Mouse (Mus musculus): ENCODE measurements around the gene Jarid2.

- TF ChIP-seq CTCF (IDR thresholded peaks at IDR 0.05; ENCODE audit: low read depth) = no peak
- TF ChIP-seq EP300 (optimal IDR thresholded peaks at IDR 0.05) = no peak
Observed at GRCm38 (mm10) chr13:44832866-44833265, 103.6 kb downstream of the Jarid2 start.

Data from stomach, postnatal 0 days (tissue).